Comparison of ENCODE assay signal across 10 mouse cellular contexts in genomic region chr2:113648167-113648566, GRCm38 (mm10).
DNase-seq lines count a peak whose midpoint lies in the region; ATAC-seq lines count a peak whose summit lies in the region.
"Had no signal": no experiment of that assay in that cellular context is flagged by ENCODE, and none has a peak within 500 bp of the region (broad histone marks: within the 10 kb centered on the region; RNA-seq: fewer than 3 reads in every experiment).

No protein-coding gene starts in this region.

- no peak overlapping the region for H3K27ac ChIP-seq in embryonic facial prominence, embryonic 10.5 days (replicated peaks)
- no peak overlapping the region for H3K27ac ChIP-seq in hindbrain, embryonic 12.5 days
- no peak overlapping the region for H3K27ac ChIP-seq in limb, embryonic 10.5 days
- no peak overlapping the region for H3K27ac ChIP-seq in midbrain, embryonic 14.5 days (replicated peaks; ENCODE audit: low read depth, low read length)
- H3K27ac ChIP-seq: embryonic facial prominence, embryonic 15.5 days had no signal

- peak; percentile 7 to 71 for DNase-seq in layer of hippocampus, adult 18-20 months (ENCODE audit: low spot score in 2 of 2)
- DNase-seq in layer of hippocampus, adult 9-10 months (ENCODE audit: low spot score) = no peak
- peak; percentile 34 for DNase-seq in adrenal gland, postnatal 25 days
- peak; percentile 64 for DNase-seq in embryonic facial prominence, embryonic 10.5 days (ENCODE audit: low spot score)
- peak; percentile 59 for DNase-seq in limb, embryonic 10.5 days (ENCODE audit: low spot score)
- peak; percentile 85 for DNase-seq in midbrain, embryonic 14.5 days
- peak; percentile 20 for DNase-seq in yolk sac, embryonic 10.5 days (ENCODE audit: low spot score)

- no peaks in the 10 kb centered on the region for H3K36me3 ChIP-seq in embryonic facial prominence, embryonic 10.5 days (replicated peaks)
- H3K36me3 ChIP-seq in hindbrain, embryonic 12.5 days = no peaks in the 10 kb centered on the region
- H3K36me3 ChIP-seq in limb, embryonic 10.5 days = no peaks in the 10 kb centered on the region
- H3K36me3 ChIP-seq in midbrain, embryonic 14.5 days (ENCODE audit: control insufficient read depth, insufficient read depth, low read length) = no peaks in the 10 kb centered on the region
- H3K36me3 ChIP-seq: embryonic facial prominence, embryonic 15.5 days had no signal

- no peaks in the 10 kb centered on the region for H3K9me3 ChIP-seq in embryonic facial prominence, embryonic 10.5 days
- no peaks in the 10 kb centered on the region for H3K9me3 ChIP-seq in hindbrain, embryonic 12.5 days (replicated peaks)
- H3K9me3 ChIP-seq in limb, embryonic 10.5 days (replicated peaks) = no peaks in the 10 kb centered on the region
- no peaks in the 10 kb centered on the region for H3K9me3 ChIP-seq in midbrain, embryonic 14.5 days (ENCODE audit: control insufficient read depth, low read length)
- H3K9me3 ChIP-seq: embryonic facial prominence, embryonic 15.5 days had no signal

- WGBS in embryonic facial prominence, embryonic 10.5 days = 25% methylated on average over 3 of the region's 3 CpGs
- 23% methylated on average over 3 of the region's 3 CpGs for WGBS in hindbrain, embryonic 12.5 days
- 30% methylated on average over 3 of the region's 3 CpGs for WGBS in limb, embryonic 10.5 days
- 25% methylated on average over 3 of the region's 3 CpGs for WGBS in midbrain, embryonic 14.5 days

- ATAC-seq in hindbrain, embryonic 12.5 days (ENCODE audit: low FRiP score) = peak; percentile 77
- ATAC-seq in midbrain, embryonic 14.5 days (ENCODE audit: low FRiP score, low TSS enrichment) = peak; percentile 71; the same call in 1 of the 2 replicates

- no peak overlapping the region for H3K9ac ChIP-seq in hindbrain, embryonic 12.5 days
- H3K9ac ChIP-seq in midbrain, embryonic 14.5 days (replicated peaks; ENCODE audit: low read length) = no peak overlapping the region
- H3K9ac ChIP-seq: embryonic facial prominence, embryonic 15.5 days had no signal

- no peak overlapping the region for H3K4me3 ChIP-seq in embryonic facial prominence, embryonic 10.5 days
- no peak overlapping the region for H3K4me3 ChIP-seq in hindbrain, embryonic 12.5 days
- H3K4me3 ChIP-seq in limb, embryonic 10.5 days = no peak overlapping the region
- no peak overlapping the region for H3K4me3 ChIP-seq in midbrain, embryonic 14.5 days (replicated peaks; ENCODE audit: low read depth, low read length)
- H3K4me3 ChIP-seq: embryonic facial prominence, embryonic 15.5 days; myocyte had no signal

- H3K4me2 ChIP-seq in hindbrain, embryonic 12.5 days (replicated peaks) = no peak overlapping the region
- H3K4me2 ChIP-seq in midbrain, embryonic 14.5 days (ENCODE audit: low read length) = no peak overlapping the region
- H3K4me2 ChIP-seq: embryonic facial prominence, embryonic 15.5 days had no signal

- H3K27me3 ChIP-seq in embryonic facial prominence, embryonic 10.5 days (replicated peaks; ENCODE audit: low read depth, poor library complexity, severe bottlenecking) = no peaks in the 10 kb centered on the region
- no peaks in the 10 kb centered on the region for H3K27me3 ChIP-seq in hindbrain, embryonic 12.5 days
- H3K27me3 ChIP-seq in limb, embryonic 10.5 days (ENCODE audit: low read depth, poor library complexity, severe bottlenecking) = no peaks in the 10 kb centered on the region
- H3K27me3 ChIP-seq in midbrain, embryonic 14.5 days (ENCODE audit: control insufficient read depth, insufficient read depth, low read length) = no peaks in the 10 kb centered on the region
- H3K27me3 ChIP-seq: embryonic facial prominence, embryonic 15.5 days had no signal

- no peaks in the 10 kb centered on the region for H3K4me1 ChIP-seq in embryonic facial prominence, embryonic 10.5 days
- H3K4me1 ChIP-seq in hindbrain, embryonic 12.5 days = no peaks in the 10 kb centered on the region
- 0 out of 2 replicates have a peak, but pooled peaks cover 2% of the 10 kb centered on the region for H3K4me1 ChIP-seq in limb, embryonic 10.5 days
- no peaks in the 10 kb centered on the region for H3K4me1 ChIP-seq in midbrain, embryonic 14.5 days (ENCODE audit: control insufficient read depth, insufficient read depth, low read length)
- H3K4me1 ChIP-seq: embryonic facial prominence, embryonic 15.5 days had no signal
